Mouse (Mus musculus): ENCODE results near the gene Fbxl20. TPM values are rescaled to one million over a fixed set of nuclear protein-coding genes. Genes with fewer than 3 reads are reported as not detected.

Fbxl20 gene
- polyA plus RNA-seq, 2 experiments = 2.3 to 3.4 TPM

DNA sequence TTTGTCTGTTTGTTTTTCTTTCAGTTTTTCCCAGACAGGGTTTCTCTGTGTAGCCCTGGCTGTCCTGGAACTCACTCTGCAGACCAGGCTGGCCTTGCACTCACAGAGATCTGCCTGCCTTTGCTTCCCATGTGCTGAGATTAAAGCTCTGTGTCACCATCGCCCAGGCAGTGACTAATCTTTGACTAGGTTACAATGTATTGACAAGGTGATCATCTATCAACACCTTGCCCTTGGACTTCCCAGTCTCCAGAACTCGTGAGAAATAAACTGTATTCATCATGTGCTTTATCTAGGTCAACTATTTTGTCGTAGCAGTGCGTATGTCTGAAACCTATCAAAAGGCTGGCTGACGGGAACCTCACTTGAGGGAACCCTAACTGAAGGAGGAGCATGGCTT lies 26.8 kb downstream of the Fbxl20 start:
- TF ChIP-seq EP300 (IDR thresholded peaks at IDR 0.05; ENCODE audit: low read depth) (no peak), CTCF (IDR thresholded peaks at IDR 0.05; ENCODE audit: low read depth) (no peak)
- H3K9ac ChIP-seq (replicated peaks) = no peak overlapping the region
- H3K4me3 ChIP-seq (ENCODE audit: insufficient read depth in 1 of 2, low read depth in 2 of 2, low read length in 2 of 2) = no peak overlapping the region
- H3K4me1 ChIP-seq (replicated peaks; ENCODE audit: control insufficient read depth in 2 of 2, insufficient read depth in 2 of 2, low read length in 1 of 2) = no peaks in the 10 kb centered on the region
- H3K36me3 ChIP-seq (replicated peaks; ENCODE audit: control insufficient read depth, insufficient read depth, low read depth) = no peaks in the 10 kb centered on the region
- 77% methylated on average over 5 of the region's 5 CpGs for WGBS (ENCODE audit: insufficient replicate concordance)
- H3K27ac ChIP-seq = no peak overlapping the region
- H3K4me2 ChIP-seq (ENCODE audit: low read depth) = no peak overlapping the region
- no peak for DNase-seq (ENCODE audit: low read depth in 3 of 3, low spot score in 3 of 3)
- ATAC-seq (ENCODE audit: insufficient read depth) = no peak
- H3K27me3 ChIP-seq (ENCODE audit: control insufficient read depth, insufficient read depth, low read length) = no peaks in the 10 kb centered on the region
- H3K9me3 ChIP-seq (ENCODE audit: control insufficient read depth, low read length) = no peaks in the 10 kb centered on the region

DNA sequence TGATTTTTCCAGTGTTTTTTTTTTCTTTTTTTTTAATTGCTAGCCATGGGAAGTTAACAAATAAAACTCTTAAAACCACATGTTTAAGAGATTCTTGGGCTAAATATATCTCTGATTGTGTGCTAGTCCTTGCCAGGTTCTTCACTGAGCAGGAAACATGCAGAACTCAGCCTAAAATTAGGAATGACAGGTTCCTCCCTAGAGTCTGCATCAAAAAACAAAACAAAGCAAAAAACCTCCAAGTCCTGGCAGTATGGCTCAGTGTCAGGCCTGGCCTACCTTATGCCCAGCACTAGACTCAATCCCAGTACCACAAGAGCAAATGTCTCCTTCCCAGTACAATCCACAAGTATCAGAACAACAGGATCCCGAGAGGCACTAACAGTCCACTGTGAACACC lies 35.8 kb downstream of the Fbxl20 start:
- H3K27me3 ChIP-seq (ENCODE audit: control insufficient read depth, insufficient read depth, low read length) = no peaks in the 10 kb centered on the region
- TF ChIP-seq EP300 (IDR thresholded peaks at IDR 0.05; ENCODE audit: low read depth) (no peak), CTCF (IDR thresholded peaks at IDR 0.05; ENCODE audit: low read depth) (no peak)
- no peak for DNase-seq (ENCODE audit: low read depth in 3 of 3, low spot score in 3 of 3)
- H3K4me3 ChIP-seq (ENCODE audit: insufficient read depth in 1 of 2, low read depth in 2 of 2, low read length in 2 of 2) = no peak overlapping the region
- ATAC-seq (ENCODE audit: insufficient read depth) = no peak
- no peak overlapping the region for H3K4me2 ChIP-seq (ENCODE audit: low read depth)
- no peak overlapping the region for H3K9ac ChIP-seq (replicated peaks)
- H3K36me3 ChIP-seq (replicated peaks; ENCODE audit: control insufficient read depth, insufficient read depth, low read depth) = no peaks in the 10 kb centered on the region; the same call in 1 of the 2 replicates
- no peaks in the 10 kb centered on the region for H3K9me3 ChIP-seq (ENCODE audit: control insufficient read depth, low read length)
- H3K4me1 ChIP-seq (replicated peaks; ENCODE audit: control insufficient read depth in 2 of 2, insufficient read depth in 2 of 2, low read length in 1 of 2) = no peaks in the 10 kb centered on the region
- H3K27ac ChIP-seq = no peak overlapping the region
- WGBS (ENCODE audit: insufficient replicate concordance) = 86% methylated on average over 1 of the region's 1 CpGs

DNA sequence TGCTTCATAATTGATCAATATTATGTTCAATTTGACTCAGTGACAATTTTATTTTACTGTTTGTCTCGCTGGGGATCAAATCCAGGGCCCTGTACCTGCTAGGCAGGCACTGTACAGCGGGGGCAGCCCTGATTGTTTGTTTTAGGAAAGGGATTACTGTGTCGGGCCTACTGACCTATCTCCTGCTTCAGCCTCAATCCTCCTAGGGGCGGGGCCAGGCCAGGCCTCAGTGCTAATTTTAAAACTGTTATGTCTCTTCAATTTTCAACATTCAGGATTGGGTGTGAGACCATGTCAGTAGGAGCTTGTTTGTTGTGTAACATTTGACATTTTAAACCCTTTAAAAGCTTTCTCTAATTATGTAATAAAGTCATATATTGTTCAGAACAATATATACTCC lies 36.7 kb downstream of the Fbxl20 start:
- Histone ChIP-seq H3K4me2 (ENCODE audit: low read depth) (no peak overlapping the region), H3K27ac (no peak overlapping the region), H3K36me3 (replicated peaks; ENCODE audit: control insufficient read depth, insufficient read depth, low read depth) (no peaks in the 10 kb centered on the region; the same call in 1 of the 2 replicates), H3K4me1 (replicated peaks; ENCODE audit: control insufficient read depth in 2 of 2, insufficient read depth in 2 of 2, low read length in 1 of 2) (no peaks in the 10 kb centered on the region), H3K4me3 (ENCODE audit: insufficient read depth in 1 of 2, low read depth in 2 of 2, low read length in 2 of 2) (no peak overlapping the region), H3K9ac (replicated peaks) (no peak overlapping the region), H3K9me3 (ENCODE audit: control insufficient read depth, low read length) (no peaks in the 10 kb centered on the region), H3K27me3 (ENCODE audit: control insufficient read depth, insufficient read depth, low read length) (no peaks in the 10 kb centered on the region)
- TF ChIP-seq EP300 (IDR thresholded peaks at IDR 0.05; ENCODE audit: low read depth) = no peak
- DNase-seq (ENCODE audit: low read depth in 3 of 3, low spot score in 3 of 3) (no peak), ATAC-seq (ENCODE audit: insufficient read depth) (no peak)
- WGBS (ENCODE audit: insufficient replicate concordance) = 62% methylated on average over 4 of the region's 4 CpGs

- Histone ChIP-seq H3K27me3 (ENCODE audit: control insufficient read depth, insufficient read depth, low read length) (no peaks in the 10 kb centered on the region), H3K4me3 (ENCODE audit: insufficient read depth in 1 of 2, low read depth in 2 of 2, low read length in 2 of 2) (no peak overlapping the region), H3K4me2 (ENCODE audit: low read depth) (no peak overlapping the region), H3K4me1 (replicated peaks; ENCODE audit: control insufficient read depth in 2 of 2, insufficient read depth in 2 of 2, low read length in 1 of 2) (no peaks in the 10 kb centered on the region), H3K36me3 (replicated peaks; ENCODE audit: control insufficient read depth, insufficient read depth, low read depth) (no peaks in the 10 kb centered on the region; the same call in 1 of the 2 replicates), H3K9ac (replicated peaks) (no peak overlapping the region), H3K27ac (no peak overlapping the region), H3K9me3 (ENCODE audit: control insufficient read depth, low read length) (no peaks in the 10 kb centered on the region)
- ATAC-seq (ENCODE audit: insufficient read depth) (no peak), DNase-seq (ENCODE audit: low read depth in 3 of 3, low spot score in 3 of 3) (no peak)
- WGBS (ENCODE audit: insufficient replicate concordance) = 78% methylated on average over 5 of the region's 5 CpGs
- TF ChIP-seq EP300 (IDR thresholded peaks at IDR 0.05; ENCODE audit: low read depth) = no peak
- TF ChIP-seq CTCF (IDR thresholded peaks at IDR 0.05; ENCODE audit: low read depth) = no peak
Measured at GRCm38 (mm10) chr11:98109706-98110105, 40.5 kb downstream of the Fbxl20 start.

GRCm38 (mm10) chr11:98101332-98101731 lies 48.9 kb downstream of the Fbxl20 start:
- DNase-seq (ENCODE audit: low read depth in 3 of 3, low spot score in 3 of 3) (no peak), ATAC-seq (ENCODE audit: insufficient read depth) (no peak)
- H3K4me3 ChIP-seq (ENCODE audit: insufficient read depth in 1 of 2, low read depth in 2 of 2, low read length in 2 of 2) = no peak overlapping the region
- no peak overlapping the region for H3K4me2 ChIP-seq (ENCODE audit: low read depth)
- H3K27ac ChIP-seq = no peak overlapping the region
- TF ChIP-seq EP300 (IDR thresholded peaks at IDR 0.05; ENCODE audit: low read depth) = no peak
- TF ChIP-seq CTCF (IDR thresholded peaks at IDR 0.05; ENCODE audit: low read depth) = no peak
- no peaks in the 10 kb centered on the region; the same call in 1 of the 2 replicates for H3K36me3 ChIP-seq (replicated peaks; ENCODE audit: control insufficient read depth, insufficient read depth, low read depth)
- H3K9me3 ChIP-seq (ENCODE audit: control insufficient read depth, low read length) = no peaks in the 10 kb centered on the region
- no peaks in the 10 kb centered on the region for H3K27me3 ChIP-seq (ENCODE audit: control insufficient read depth, insufficient read depth, low read length)
- no peaks in the 10 kb centered on the region for H3K4me1 ChIP-seq (replicated peaks; ENCODE audit: control insufficient read depth in 2 of 2, insufficient read depth in 2 of 2, low read length in 1 of 2)
- no peak overlapping the region for H3K9ac ChIP-seq (replicated peaks)
- WGBS (ENCODE audit: insufficient replicate concordance) = 71% methylated on average over 3 of the region's 3 CpGs
